Mouse (Mus musculus): Measurements from ENCODE around the gene Flvcr1. TPM values are rescaled to one million over a fixed set of nuclear protein-coding genes. Genes with fewer than 3 reads are reported as not detected.

Gene Flvcr1
- total RNA-seq, 1 experiment: 20.5 TPM

DNA sequence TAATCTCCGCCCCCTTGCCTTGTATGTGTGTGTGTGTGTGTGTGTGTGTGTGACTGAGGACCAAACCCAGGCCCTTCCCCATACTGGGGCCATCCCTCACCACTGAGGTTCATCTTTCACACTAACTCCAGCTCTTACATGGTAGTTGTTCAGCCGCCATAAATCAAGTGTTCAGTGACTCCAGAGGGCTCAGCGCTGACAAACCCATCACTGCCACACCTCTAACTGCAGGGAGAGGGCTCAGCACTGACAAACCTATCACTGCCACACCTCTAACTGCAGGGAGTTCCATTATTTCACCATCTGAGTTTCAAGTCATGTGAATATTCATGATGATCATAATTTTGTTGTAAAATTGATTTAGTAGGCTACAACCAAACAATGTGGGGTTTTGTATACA is 27.6 kb upstream of the Flvcr1 start:
- H3K4me1 ChIP-seq (ENCODE audit: control insufficient read depth in 2 of 2, insufficient read depth in 2 of 2, low read length in 2 of 2, poor library complexity in 1 of 2): peaks cover 0 to 2% of the 10 kb centered on the region in 2 experiments; a peak in 1 of 4 replicates
- H3K36me3 ChIP-seq (ENCODE audit: control insufficient read depth, insufficient read depth, low read length, poor library complexity, severe bottlenecking): no peaks in the 10 kb centered on the region
- no peak overlapping the region for H3K4me3 ChIP-seq (ENCODE audit: insufficient read depth in 1 of 2, low read depth in 1 of 2, low read length in 2 of 2, poor library complexity in 1 of 2, severe bottlenecking in 1 of 2)
- no peak for DNase-seq (ENCODE audit: low read depth, low spot score)
- in situ Hi-C loops (cut with MboI; ENCODE audit: low sequenced_read_pairs in 2 of 2, unreplicated experiment in 2 of 2): no loop called here
- no peaks in the 10 kb centered on the region for H3K9me3 ChIP-seq (ENCODE audit: control insufficient read depth, insufficient read depth, low read depth, low read length)
- H3K27ac ChIP-seq (ENCODE audit: insufficient read depth, low read depth, low read length, poor library complexity, severe bottlenecking): no peak overlapping the region
- TF ChIP-seq MAFK (IDR thresholded peaks at IDR 0.05; ENCODE audit: insufficient read depth, low read depth, low read length) (no peak), ZC3H11A (IDR thresholded peaks at IDR 0.05; ENCODE audit: borderline replicate concordance, low read depth, low read length) (no peak), ZNF384 (IDR thresholded peaks at IDR 0.05; ENCODE audit: low read depth, low read length) (no peak), CHD2 (IDR thresholded peaks at IDR 0.05; ENCODE audit: low read depth, low read length) (no peak), HCFC1 (IDR thresholded peaks at IDR 0.05; ENCODE audit: borderline replicate concordance, insufficient read depth, low read length) (no peak)
- H3K9ac ChIP-seq (ENCODE audit: insufficient read depth, low read depth, low read length, poor library complexity, severe bottlenecking): no peak overlapping the region

DNA sequence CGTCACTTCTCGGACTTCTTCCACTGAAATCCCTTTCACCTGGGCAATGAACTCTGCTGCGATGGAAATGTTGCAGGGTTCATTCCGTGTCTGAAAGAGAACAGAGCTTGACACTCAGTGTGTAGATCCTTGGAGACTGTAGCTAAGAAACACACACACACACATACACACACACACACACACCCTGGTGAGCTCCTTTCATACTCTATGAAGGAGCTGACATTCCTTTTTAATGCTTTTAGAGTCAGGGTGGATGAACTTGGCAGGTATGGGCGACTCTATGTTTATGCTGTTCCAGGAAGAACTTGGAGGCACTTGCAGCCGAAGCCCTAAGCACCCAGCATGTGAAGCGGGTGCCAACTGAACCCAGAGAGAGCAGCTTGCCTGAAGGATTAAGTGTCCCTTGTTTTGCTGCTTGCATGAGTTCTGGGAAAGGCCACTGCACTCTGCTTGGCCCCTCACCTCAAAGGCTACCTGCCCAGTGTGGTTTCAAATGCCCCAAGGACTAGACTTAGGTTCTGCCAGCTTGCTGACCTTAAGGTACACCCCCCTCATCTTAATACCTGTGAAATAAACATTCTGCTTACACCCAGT is 20.4 kb upstream of the Flvcr1 start:
- TF ChIP-seq MAFK (IDR thresholded peaks at IDR 0.05; ENCODE audit: insufficient read depth, low read depth, low read length) (no peak), HCFC1 (IDR thresholded peaks at IDR 0.05; ENCODE audit: borderline replicate concordance, insufficient read depth, low read length) (no peak), ZNF384 (IDR thresholded peaks at IDR 0.05; ENCODE audit: low read depth, low read length) (no peak), ZC3H11A (IDR thresholded peaks at IDR 0.05; ENCODE audit: borderline replicate concordance, low read depth, low read length) (no peak), CHD2 (IDR thresholded peaks at IDR 0.05; ENCODE audit: low read depth, low read length) (no peak)
- no peaks in the 10 kb centered on the region for H3K4me1 ChIP-seq (ENCODE audit: control insufficient read depth in 2 of 2, insufficient read depth in 2 of 2, low read length in 2 of 2, poor library complexity in 1 of 2)
- in situ Hi-C loops (cut with MboI; ENCODE audit: low sequenced_read_pairs in 2 of 2, unreplicated experiment in 2 of 2): no loop called here
- H3K36me3 ChIP-seq (ENCODE audit: control insufficient read depth, insufficient read depth, low read length, poor library complexity, severe bottlenecking): no peaks in the 10 kb centered on the region
- no peaks in the 10 kb centered on the region for H3K9me3 ChIP-seq (ENCODE audit: control insufficient read depth, insufficient read depth, low read depth, low read length)
- no peak overlapping the region for H3K27ac ChIP-seq (ENCODE audit: insufficient read depth, low read depth, low read length, poor library complexity, severe bottlenecking)
- no peak overlapping the region for H3K9ac ChIP-seq (ENCODE audit: insufficient read depth, low read depth, low read length, poor library complexity, severe bottlenecking)
- no peak overlapping the region for H3K4me3 ChIP-seq (ENCODE audit: insufficient read depth in 1 of 2, low read depth in 1 of 2, low read length in 2 of 2, poor library complexity in 1 of 2, severe bottlenecking in 1 of 2)
- no peak for DNase-seq (ENCODE audit: low read depth, low spot score)

DNA sequence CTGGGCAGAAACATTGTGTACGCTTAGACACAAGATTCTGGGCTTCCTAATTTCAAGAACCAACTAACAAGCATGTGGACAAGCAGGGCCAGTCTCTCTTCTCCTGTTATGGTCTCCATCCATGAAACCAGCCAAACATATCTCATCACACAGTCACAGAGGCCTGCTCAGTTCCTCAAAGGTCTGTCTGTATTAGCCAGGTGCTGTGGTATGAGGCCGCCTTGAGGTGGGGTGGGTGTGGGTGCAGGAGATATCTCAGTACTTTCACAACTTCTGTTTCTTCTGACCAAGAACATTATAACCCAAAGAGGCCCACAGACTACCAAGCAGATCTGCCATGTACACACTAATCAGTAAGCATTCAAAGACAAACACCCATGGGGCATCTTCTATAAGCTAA is 19.3 kb upstream of the Flvcr1 start:
- in situ Hi-C loops (cut with MboI; ENCODE audit: low sequenced_read_pairs in 2 of 2, unreplicated experiment in 2 of 2): no loop called here
- H3K36me3 ChIP-seq (ENCODE audit: control insufficient read depth, insufficient read depth, low read length, poor library complexity, severe bottlenecking): no peaks in the 10 kb centered on the region
- DNase-seq (ENCODE audit: low read depth, low spot score): no peak
- H3K27ac ChIP-seq (ENCODE audit: insufficient read depth, low read depth, low read length, poor library complexity, severe bottlenecking): no peak overlapping the region
- H3K9me3 ChIP-seq (ENCODE audit: control insufficient read depth, insufficient read depth, low read depth, low read length): no peaks in the 10 kb centered on the region
- no peaks in the 10 kb centered on the region for H3K4me1 ChIP-seq (ENCODE audit: control insufficient read depth in 2 of 2, insufficient read depth in 2 of 2, low read length in 2 of 2, poor library complexity in 1 of 2)
- TF ChIP-seq MAFK (IDR thresholded peaks at IDR 0.05; ENCODE audit: insufficient read depth, low read depth, low read length) (no peak), ZC3H11A (IDR thresholded peaks at IDR 0.05; ENCODE audit: borderline replicate concordance, low read depth, low read length) (no peak), HCFC1 (IDR thresholded peaks at IDR 0.05; ENCODE audit: borderline replicate concordance, insufficient read depth, low read length) (no peak), CHD2 (IDR thresholded peaks at IDR 0.05; ENCODE audit: low read depth, low read length) (no peak), ZNF384 (IDR thresholded peaks at IDR 0.05; ENCODE audit: low read depth, low read length) (no peak)
- H3K9ac ChIP-seq (ENCODE audit: insufficient read depth, low read depth, low read length, poor library complexity, severe bottlenecking): no peak overlapping the region
- H3K4me3 ChIP-seq (ENCODE audit: insufficient read depth in 1 of 2, low read depth in 1 of 2, low read length in 2 of 2, poor library complexity in 1 of 2, severe bottlenecking in 1 of 2): no peak overlapping the region

DNA sequence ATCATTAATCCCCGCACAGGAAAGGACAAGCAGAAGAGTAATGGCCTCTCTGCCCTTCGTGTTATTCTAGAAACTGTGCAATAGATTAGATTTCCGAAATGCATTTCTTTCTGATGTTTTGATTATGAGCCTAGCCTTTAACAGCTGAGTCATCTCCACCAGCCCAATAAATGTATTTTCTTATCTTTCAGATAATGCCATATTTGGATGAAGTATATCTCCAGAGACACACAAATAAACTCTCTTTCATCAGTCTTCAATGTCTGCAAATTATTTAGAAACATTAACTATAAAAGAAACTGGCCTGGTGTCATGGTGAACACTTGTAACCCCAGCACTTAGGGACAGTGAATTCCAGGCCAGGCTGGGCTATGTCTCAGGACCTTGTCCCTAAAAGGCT is 16.7 kb upstream of the Flvcr1 start:
- DNase-seq (ENCODE audit: low read depth, low spot score): no peak

More for the DNA sequence above, 16.7 kb upstream of the Flvcr1 start:
- H3K9ac ChIP-seq (ENCODE audit: insufficient read depth, low read depth, low read length, poor library complexity, severe bottlenecking): no peak overlapping the region
- H3K27ac ChIP-seq (ENCODE audit: insufficient read depth, low read depth, low read length, poor library complexity, severe bottlenecking): no peak overlapping the region
- no peaks in the 10 kb centered on the region for H3K9me3 ChIP-seq (ENCODE audit: control insufficient read depth, insufficient read depth, low read depth, low read length)
- no peak overlapping the region for H3K4me3 ChIP-seq (ENCODE audit: insufficient read depth in 1 of 2, low read depth in 1 of 2, low read length in 2 of 2, poor library complexity in 1 of 2, severe bottlenecking in 1 of 2)
- no peaks in the 10 kb centered on the region for H3K4me1 ChIP-seq (ENCODE audit: control insufficient read depth in 2 of 2, insufficient read depth in 2 of 2, low read length in 2 of 2, poor library complexity in 1 of 2)
- no peaks in the 10 kb centered on the region for H3K36me3 ChIP-seq (ENCODE audit: control insufficient read depth, insufficient read depth, low read length, poor library complexity, severe bottlenecking)
- in situ Hi-C loops (cut with MboI; ENCODE audit: low sequenced_read_pairs in 2 of 2, unreplicated experiment in 2 of 2): no loop called here
- TF ChIP-seq MAFK (IDR thresholded peaks at IDR 0.05; ENCODE audit: insufficient read depth, low read depth, low read length) (no peak), CHD2 (IDR thresholded peaks at IDR 0.05; ENCODE audit: low read depth, low read length) (no peak), ZC3H11A (IDR thresholded peaks at IDR 0.05; ENCODE audit: borderline replicate concordance, low read depth, low read length) (no peak), HCFC1 (IDR thresholded peaks at IDR 0.05; ENCODE audit: borderline replicate concordance, insufficient read depth, low read length) (no peak), ZNF384 (IDR thresholded peaks at IDR 0.05; ENCODE audit: low read depth, low read length) (no peak)

Data from ES-E14 (cell line).